Mouse (Mus musculus) liver, adult (tissue): ENCODE measurements around the gene Slco3a1.

ENCODE experiments used
- GATA4 ChIP-seq: IDR thresholded peaks from 2 replicates; pipeline ENCODE4 v1.6.1; 2014; ENCODE audit warnings: mild to moderate bottlenecking, low read length; ENCODE audit not compliant: insufficient replicate concordance

Gene Slco3a1

DNA sequence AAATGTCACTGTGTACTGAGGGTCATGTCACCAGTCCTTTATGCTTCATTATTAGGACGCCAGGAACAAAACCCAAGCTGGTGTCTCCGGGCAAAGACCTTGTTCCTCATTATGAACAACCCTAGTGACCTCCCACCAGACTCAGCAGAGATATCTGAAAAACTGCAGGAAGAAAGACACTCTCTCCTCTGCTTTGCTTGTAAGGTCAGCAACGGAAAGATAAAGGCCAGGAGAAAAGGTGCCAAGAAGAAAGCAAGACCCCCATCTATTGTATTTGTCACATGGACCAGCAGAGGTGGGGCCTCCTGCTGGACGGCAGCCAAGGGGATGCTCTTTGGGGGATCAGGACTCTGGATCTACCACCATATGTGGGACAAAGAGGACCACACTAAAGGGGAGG is 243.0 kb downstream of the Slco3a1 start:
- TF ChIP-seq GATA4, result no peak

- TF ChIP-seq GATA4, result no peak
Measured at GRCm38 (mm10) chr7:74303611-74304300, 250.8 kb downstream of the Slco3a1 start.

- no peak for TF ChIP-seq GATA4
Measured at GRCm38 (mm10) chr7:74303081-74303480, 251.5 kb downstream of the Slco3a1 start.

DNA sequence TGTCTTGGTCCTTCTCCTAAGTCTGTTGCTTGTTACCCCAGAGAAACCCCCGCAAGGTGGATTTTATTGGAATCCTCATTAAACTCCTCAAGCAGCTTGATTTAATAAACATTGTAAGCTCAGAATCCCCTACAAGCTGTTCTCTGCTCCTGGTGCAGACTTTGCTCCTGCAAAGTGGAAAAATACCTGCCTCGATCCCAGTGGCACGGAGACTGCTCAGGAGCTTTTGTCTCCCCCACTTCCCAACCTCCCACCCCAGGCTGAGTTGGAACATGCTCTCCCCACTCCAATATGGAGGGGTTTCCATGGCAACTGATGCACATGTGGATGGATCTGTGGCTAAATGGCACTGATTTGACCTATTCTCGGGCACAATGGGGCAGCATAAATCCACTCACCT is 268.0 kb downstream of the Slco3a1 start:
- no peak for TF ChIP-seq GATA4

DNA sequence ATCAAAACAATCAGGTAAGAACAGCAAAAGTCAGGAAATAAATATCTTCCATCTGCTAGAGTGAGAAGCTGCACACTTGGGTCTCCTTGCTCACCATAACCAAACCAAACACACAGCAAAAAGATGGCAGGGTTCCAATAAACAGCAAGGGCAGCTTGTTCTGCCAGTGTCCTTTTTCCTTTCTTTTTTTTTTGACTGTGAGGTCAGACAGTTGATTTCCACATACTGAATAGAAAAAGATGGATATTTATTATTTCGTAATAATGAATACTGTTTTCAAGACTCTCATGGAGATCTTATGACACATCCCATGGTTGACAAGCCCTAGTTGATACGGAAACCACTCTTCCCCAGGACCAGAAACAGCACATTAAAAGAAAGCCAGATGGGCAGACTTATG is 274.2 kb downstream of the Slco3a1 start:
- TF ChIP-seq GATA4, result no peak

- no peak for TF ChIP-seq GATA4
Measured at GRCm38 (mm10) chr7:74279356-74279755, 275.2 kb downstream of the Slco3a1 start.

DNA sequence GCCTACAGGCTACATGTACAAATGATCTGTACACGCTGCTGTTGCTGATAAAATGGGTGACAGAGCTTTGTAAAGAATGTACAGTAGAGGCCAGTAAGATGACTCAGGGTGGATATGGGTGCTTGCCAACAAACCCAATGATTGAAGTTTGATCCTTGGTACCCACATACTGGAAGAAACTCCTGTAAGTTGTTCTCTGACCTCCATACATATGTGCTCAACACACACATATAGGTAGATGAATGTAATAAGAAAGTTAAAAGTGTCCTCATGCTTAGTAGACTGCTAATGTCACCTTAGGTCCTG is 284.5 kb downstream of the Slco3a1 start:
- TF ChIP-seq GATA4, result no peak

DNA sequence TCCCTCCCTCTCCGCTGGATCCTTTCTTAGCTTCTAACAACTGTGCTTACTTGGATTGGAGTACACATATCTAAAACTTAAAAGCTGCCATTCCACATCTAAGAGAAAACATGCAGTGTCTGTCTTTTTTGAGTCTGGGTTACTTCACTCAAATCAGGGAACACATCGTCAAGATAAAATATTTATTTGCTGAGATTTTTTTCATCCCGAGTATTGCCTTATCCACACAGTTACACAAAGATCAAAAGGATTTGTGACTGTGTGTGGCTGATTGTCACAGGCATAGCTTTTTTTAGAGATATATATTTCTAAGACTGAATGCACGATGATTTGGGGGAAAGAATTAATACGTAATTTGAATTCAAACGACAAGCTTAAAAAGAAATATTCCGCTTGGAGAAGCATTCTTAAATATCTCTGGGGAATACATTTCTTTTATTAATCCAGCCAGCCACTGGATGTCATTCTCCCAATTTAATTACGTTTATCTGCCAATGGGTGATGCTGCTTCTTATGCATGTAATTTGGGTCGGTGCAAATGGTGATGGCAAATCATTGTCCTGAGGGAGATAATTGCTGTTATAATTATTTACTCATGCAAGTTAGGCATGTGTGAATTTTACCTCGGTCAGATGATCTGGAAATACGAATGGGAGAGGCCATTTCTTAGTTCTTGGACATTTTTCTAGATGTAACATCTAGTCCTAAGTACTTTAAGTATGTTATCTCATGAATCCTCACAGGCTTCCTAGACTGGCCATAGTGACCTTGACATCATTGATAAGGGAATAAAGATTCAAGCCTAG is 285.1 kb downstream of the Slco3a1 start:
- no peak for TF ChIP-seq GATA4

DNA sequence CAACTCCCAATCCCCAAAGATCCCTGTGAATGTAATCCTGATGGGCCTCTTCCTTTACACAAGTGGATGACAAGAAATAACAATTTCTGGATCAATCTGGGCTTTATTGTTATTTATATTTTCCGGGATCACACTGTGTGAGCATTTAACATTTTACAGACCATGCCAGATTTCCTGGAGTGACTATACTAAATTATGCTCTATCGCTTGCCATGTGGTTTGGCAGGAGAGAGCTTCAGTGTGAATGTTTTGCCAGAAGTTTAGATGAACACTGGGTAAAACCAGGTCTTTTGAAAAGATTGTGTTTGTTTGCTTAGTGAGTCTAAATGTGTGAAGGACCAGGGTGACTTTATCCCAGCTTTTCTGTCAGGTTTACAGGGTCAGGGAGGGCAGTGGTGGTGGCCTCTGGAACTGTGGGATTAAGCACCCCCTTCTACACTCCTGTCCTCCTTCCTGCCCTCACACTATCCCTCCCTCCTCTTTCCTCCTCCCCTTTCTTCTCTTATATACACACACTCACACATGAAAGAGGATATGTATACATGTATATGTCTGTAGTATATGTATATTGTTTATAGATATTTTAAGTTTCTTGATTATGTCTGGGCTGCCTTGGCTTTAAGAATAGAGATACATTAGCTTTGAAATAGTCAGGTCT is 287.9 kb downstream of the Slco3a1 start:
- no peak for TF ChIP-seq GATA4

DNA sequence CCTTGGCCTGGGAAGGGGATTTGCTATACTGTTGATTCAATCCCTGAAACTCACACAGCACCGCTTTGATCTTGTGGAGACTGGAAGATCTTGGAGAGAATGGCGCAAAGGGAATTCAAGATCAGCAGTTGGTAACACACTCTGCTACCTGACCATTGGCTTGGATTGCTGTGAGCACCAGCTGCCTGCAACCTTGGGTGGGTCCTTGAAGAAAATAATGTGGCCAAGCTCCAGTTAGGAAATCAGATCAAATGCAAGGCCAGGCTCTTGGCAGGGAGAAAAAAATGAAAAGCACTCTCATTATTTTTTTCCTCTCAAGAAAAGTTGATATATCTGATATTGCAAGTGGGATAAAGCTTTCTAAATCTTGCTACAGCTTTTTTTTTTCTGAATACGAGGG is 298.3 kb downstream of the Slco3a1 start:
- TF ChIP-seq GATA4, result no peak

GRCm38 (mm10) chr7:74252066-74252465 is 302.5 kb downstream of the Slco3a1 start:
- no peak for TF ChIP-seq GATA4

GRCm38 (mm10) chr7:74241236-74241635 is 313.3 kb downstream of the Slco3a1 start:
- no peak for TF ChIP-seq GATA4

GRCm38 (mm10) chr7:74240459-74241172 is 314.0 kb downstream of the Slco3a1 start:
- no peak for TF ChIP-seq GATA4
